Comparison of ENCODE assay signal across 7 mouse cellular contexts in genomic region chr7:70369731-70370551, GRCm38 (mm10). TPM values are rescaled to one million over a fixed set of nuclear protein-coding genes. Genes with fewer than 3 reads are reported as not detected.
DNase-seq lines count a peak whose midpoint lies in the region; ATAC-seq and TF ChIP-seq lines count a peak whose summit lies in the region.

No protein-coding gene starts in this region.

- peak overlapping the region; percentile 2; the same call in 1 of the 2 replicates for H3K4me3 ChIP-seq in cortical plate, adult 2 months (ENCODE audit: insufficient read depth, low read length)
- peak overlapping the region; percentile 34 for H3K4me3 ChIP-seq in midbrain, embryonic 16.5 days (ENCODE audit: low read depth, low read length)

- H3K27ac ChIP-seq in cortical plate, adult 2 months (ENCODE audit: insufficient read depth, low read length), result peak overlapping the region; percentile 31; the same call in 1 of the 2 replicates
- H3K27ac ChIP-seq in midbrain, embryonic 16.5 days (ENCODE audit: low read length), result peak overlapping the region; percentile 81

- DNase-seq in R1 (ENCODE audit: low read depth, low spot score), result peak; percentile 24
- peak; percentile 35 for DNase-seq in heart, postnatal 10 days
- peak; percentile 39 to 65 for DNase-seq in kidney, postnatal 36 days
- no peak for DNase-seq in frontal cortex, postnatal 10 days (ENCODE audit: low spot score in 2 of 2)
- DNase-seq in thymus, postnatal 0 days (ENCODE audit: low spot score), result no peak

- WGBS in midbrain, embryonic 16.5 days, result 1% methylated on average over 47 of the region's 47 CpGs

- peak overlapping the region; percentile 54 for H3K4me2 ChIP-seq in midbrain, embryonic 16.5 days (ENCODE audit: low read length)

- no peak for ATAC-seq in midbrain, embryonic 16.5 days

- H3K36me3 ChIP-seq in midbrain, embryonic 16.5 days (ENCODE audit: control insufficient read depth, insufficient read depth, low read length), result no peaks in the 10 kb centered on the region

- TF ChIP-seq POLR2A in cortical plate, adult 2 months (IDR thresholded peaks at IDR 0.05; ENCODE audit: extremely low read depth, insufficient read depth, low read length), result no peak

- no peaks in the 10 kb centered on the region for H3K4me1 ChIP-seq in cortical plate, adult 2 months (ENCODE audit: control insufficient read depth, insufficient read depth, low read length)
- H3K4me1 ChIP-seq in midbrain, embryonic 16.5 days (ENCODE audit: control insufficient read depth, insufficient read depth, low read length), result peaks cover 6% of the 10 kb centered on the region; the same call in 1 of the 2 replicates

- H3K27me3 ChIP-seq in midbrain, embryonic 16.5 days (ENCODE audit: control insufficient read depth, insufficient read depth, low read depth, low read length), result peaks cover 38% of the 10 kb centered on the region

- peak overlapping the region; percentile 61 for H3K9ac ChIP-seq in midbrain, embryonic 16.5 days (ENCODE audit: low read depth, low read length)

- TF ChIP-seq CTCF in cortical plate, adult 2 months (IDR thresholded peaks at IDR 0.05; ENCODE audit: extremely low read depth, insufficient read depth, low read length), result no peak

- H3K9me3 ChIP-seq in midbrain, embryonic 16.5 days (replicated peaks; ENCODE audit: control insufficient read depth, low read length, poor library complexity, severe bottlenecking), result no peaks in the 10 kb centered on the region

- intact Hi-C loops in heart, postnatal 10 days (cut with DNase I), result loop anchor here (5.0 to 10.0 kb wide), 5 partner anchors 255 to 1497 kb away; no protein-coding TSS in a partner anchor

RNA-seq across cellular contexts. Expression of gene Nr2f2, which starts 3.4 kb away (rescaled TPM):
- polyA plus RNA-seq in cortical plate, adult 2 months (2012; rRNA removed), result 13.8 and 21.2 TPM in 2 replicates
- total RNA-seq in heart, postnatal 10 days (2021), result 10 to 100 TPM; 25.2 to 30.0 TPM
- polyA plus RNA-seq in midbrain, embryonic 16.5 days (2015; fragmentation: Nextera tagmentation; extraction: Ambion mirVana), result 78.0 and 102 TPM in 2 replicates
- polyA plus RNA-seq in thymus, postnatal 0 days (2015; fragmentation: Nextera tagmentation; extraction: Ambion mirVana), result 4.3 and 5.3 TPM in 2 replicates

Comparison
In these comparisons a context has a peak if more than half of its experiments do, and no peak if none do; other contexts are left out.
1. DNase-seq: peak in R1 (single experiment), heart, postnatal 10 days (2 of 2) and kidney, postnatal 36 days (2 of 2); none in frontal cortex, postnatal 10 days (0 of 2) and thymus, postnatal 0 days (single experiment).